Mouse (Mus musculus) MEL (cell line): Measurements from ENCODE around the gene Gm3138. TPM values are rescaled to one million over a fixed set of nuclear protein-coding genes. Genes with fewer than 3 reads are reported as not detected.
"Not testable (repeated sequence)": the region's sequence is repeated elsewhere in the genome, so short reads cannot be mapped to it uniquely, and the experiment has no call there.

Experiments used
- DNase-seq: peaks from one replicate; pipeline ENCODE4 v3.0.0; 2011; ENCODE audit warnings: low read depth, low spot score
- H3K27ac ChIP-seq: 2 replicates; pipeline ENCODE4 v1.5.1; 2012; ENCODE audit warnings: low read depth, mild to moderate bottlenecking, control low read depth, low read length, moderate library complexity; ENCODE audit not compliant: control insufficient read depth
- H3K27me3 ChIP-seq, 2 experiments: fragments of 150-350 bp in 1 of 2; sonication (generic) in 1 of 2; 2 replicates each; pipeline ENCODE4 v1.6.1; 2012; ENCODE audit warnings: low read length in 2 of 2, mild to moderate bottlenecking in 2 of 2, improper control_type of control experiment in 1 of 2, moderate library complexity in 1 of 2; ENCODE audit not compliant: insufficient read depth in 2 of 2, control insufficient read depth in 1 of 2
- H3K36me3 ChIP-seq, 2 experiments: 2 replicates each; pipeline ENCODE4 v1.6.1; 2012 to 2014; ENCODE audit warnings: low read length in 2 of 2, improper control_type of control experiment in 1 of 2, inconsistent platforms in 1 of 2, mild to moderate bottlenecking in 1 of 2; ENCODE audit not compliant: insufficient read depth in 2 of 2, control insufficient read depth in 1 of 2
- H3K4me1 ChIP-seq, 2 experiments: fragments of 150-350 bp in 1 of 2; sonication (generic) in 1 of 2; 2 replicates each; pipeline ENCODE4 v1.6.1; 2012; ENCODE audit warnings: low read length in 2 of 2, improper control_type of control experiment in 1 of 2, mild to moderate bottlenecking in 1 of 2; ENCODE audit not compliant: insufficient read depth in 2 of 2, control insufficient read depth in 1 of 2
- H3K4me3 ChIP-seq, 2 experiments: fragments of 150-350 bp in 1 of 2; sonication (generic) in 1 of 2; 2 replicates each; pipeline ENCODE4 v1.5.1; 2012; ENCODE audit warnings: low read depth in 2 of 2, low read length in 2 of 2, mild to moderate bottlenecking in 2 of 2, moderate library complexity in 2 of 2, control low read depth in 1 of 2, improper control_type of control experiment in 1 of 2; ENCODE audit not compliant: control insufficient read depth in 1 of 2, insufficient read depth in 1 of 2
- H3K79me2 ChIP-seq: 2 replicates; pipeline ENCODE4 v1.6.1; 2012; ENCODE audit warnings: mild to moderate bottlenecking, low read length, moderate library complexity; ENCODE audit not compliant: control insufficient read depth, poor library complexity, insufficient read depth
- H3K9ac ChIP-seq: 2 replicates; pipeline ENCODE4 v1.6.1; 2012; ENCODE audit warnings: low read depth, mild to moderate bottlenecking, control low read depth, low read length, moderate library complexity; ENCODE audit not compliant: control insufficient read depth, poor library complexity, severe bottlenecking
- H3K9me3 ChIP-seq: fragments of 150-350 bp; sonication (generic); replicated peaks from 2 replicates; pipeline ENCODE4 v1.6.1; 2012; ENCODE audit warnings: mild to moderate bottlenecking, low read length, improper control_type of control experiment, moderate library complexity; ENCODE audit not compliant: insufficient read depth
- polyA plus RNA-seq, 2 experiments: library from polyadenylated mRNA; stranded (reverse) in 1 of 2; unstranded in 1 of 2; fragments of >175 nt in 1 of 2; fragments of >200 nt in 1 of 2; gene quantifications; 2 replicates each; pipeline versions ENCODE4 v1.2.1 to v1.2.4; 2012; ENCODE audit warnings: low replicate concordance in 2 of 2, low read depth in 1 of 2; ENCODE audit not compliant: insufficient read length in 2 of 2, insufficient read depth in 1 of 2, missing spikeins in 1 of 2
- total RNA-seq: library from RNA; depleted of rRNA; stranded (reverse); fragments of 300-350 nt; gene quantifications from 2 replicates; pipeline ENCODE4 v1.2.3, GENCODE M21; 2012; rRNA removed

The Gm3138 gene
- total RNA-seq (not detected in 2 replicates), polyA plus RNA-seq (not detected)

DNA sequence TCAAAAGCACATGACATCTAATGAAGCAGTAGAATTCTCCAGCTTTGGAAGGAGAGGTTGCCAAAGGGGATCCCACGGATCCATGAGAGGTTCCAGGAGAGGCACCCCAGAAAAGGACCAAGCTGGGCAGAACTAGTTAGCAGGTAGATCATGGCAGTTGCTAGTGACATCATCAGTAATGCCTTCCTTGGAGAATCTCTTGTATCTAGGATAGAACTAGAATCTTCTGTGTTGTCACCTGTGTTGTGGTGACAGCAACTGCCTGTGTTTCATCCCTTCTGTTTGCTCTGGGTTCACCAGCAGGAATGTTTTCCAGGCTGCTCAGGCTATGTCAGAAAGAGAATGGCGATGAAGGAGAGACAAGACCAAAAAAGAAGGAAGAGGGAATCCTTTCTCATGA lies at the start of gene Gm3138:
Gene Gm3138, plus strand, starts transcription at position 301 of the 400 bp plus-strand sequence.
- H3K4me3 ChIP-seq, H3K79me2 ChIP-seq, H3K4me1 ChIP-seq, H3K9me3 ChIP-seq, H3K9ac ChIP-seq, DNase-seq, H3K27ac ChIP-seq, H3K27me3 ChIP-seq, H3K36me3 ChIP-seq: not testable (repeated sequence)

DNA sequence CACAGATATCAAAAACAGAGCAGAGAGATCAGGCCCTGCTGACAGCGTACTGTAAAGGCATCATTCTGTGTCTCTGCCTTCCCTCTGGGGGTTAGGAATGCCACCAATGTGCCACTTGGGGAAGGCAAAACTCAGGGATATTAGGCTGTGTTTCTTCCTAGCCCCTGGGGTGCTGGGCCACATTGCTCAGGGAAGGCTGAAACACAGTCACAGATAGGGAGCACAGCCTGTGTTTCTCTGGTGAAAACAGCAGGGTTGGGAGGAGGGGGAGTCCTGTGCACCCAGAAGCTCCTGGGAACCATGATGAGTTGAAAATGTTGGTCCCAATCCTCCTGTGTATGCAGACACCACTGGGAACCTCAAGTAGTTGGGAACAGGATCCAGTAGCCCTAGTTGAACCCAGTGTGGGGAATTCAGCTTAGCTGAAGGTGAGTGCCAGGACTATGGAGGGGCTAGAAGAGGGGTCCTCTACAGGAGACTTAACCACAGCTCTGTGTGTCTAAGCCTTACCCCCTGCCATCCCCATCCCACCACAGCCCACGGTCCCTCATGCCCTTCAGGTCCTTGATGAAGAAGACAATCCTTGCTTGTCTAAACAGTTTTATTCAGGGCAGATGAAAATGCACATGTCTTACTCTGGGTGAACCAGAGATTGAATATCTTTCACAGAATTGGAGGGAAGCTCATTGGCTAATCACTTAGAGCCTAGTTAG lies 20.0 kb downstream of the Gm3138 start:
- not testable (repeated sequence) for H3K4me3 ChIP-seq, DNase-seq, H3K79me2 ChIP-seq, H3K27me3 ChIP-seq, H3K9me3 ChIP-seq, H3K9ac ChIP-seq, H3K36me3 ChIP-seq, H3K27ac ChIP-seq, H3K4me1 ChIP-seq

DNA sequence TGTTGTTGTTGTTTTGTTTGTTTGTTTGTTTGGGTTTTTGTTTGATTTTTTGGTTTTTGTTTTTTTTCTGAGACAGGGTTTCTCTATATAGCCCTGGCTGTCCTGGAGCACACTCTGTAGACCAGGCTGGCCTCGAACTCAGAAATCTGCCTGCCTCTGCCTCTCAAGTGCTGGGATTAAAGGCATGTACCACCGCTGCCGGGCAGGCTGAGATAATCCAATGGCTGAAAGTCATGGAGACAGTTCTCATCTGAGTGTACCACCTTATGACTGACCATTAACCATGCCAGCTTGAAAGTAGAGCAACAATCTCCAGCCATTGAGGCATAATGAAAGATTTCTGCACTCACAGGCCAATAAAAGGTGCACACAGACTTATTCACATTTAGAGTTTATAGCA lies 30.4 kb downstream of the Gm3138 start:
- not testable (repeated sequence) for H3K4me1 ChIP-seq, H3K9ac ChIP-seq, H3K36me3 ChIP-seq, DNase-seq, H3K27ac ChIP-seq, H3K4me3 ChIP-seq, H3K9me3 ChIP-seq, H3K27me3 ChIP-seq, H3K79me2 ChIP-seq

Other genes starting within 250 kb of the Gm3138 start
- gene Gm5796, start 225.7 kb upstream of the Gm3138 start, total RNA-seq = not detected in 2 replicates
- gene Gm5796, start 225.7 kb upstream of the Gm3138 start, polyA plus RNA-seq = not detected
- not detected in 2 replicates for gene Gm3115, start 165.5 kb upstream of the Gm3138 start, total RNA-seq
- gene Gm3115, start 165.5 kb upstream of the Gm3138 start, polyA plus RNA-seq = not detected
- gene Gm8108, start 139.1 kb upstream of the Gm3138 start, total RNA-seq = not detected in 2 replicates
- gene Gm8108, start 139.1 kb upstream of the Gm3138 start, polyA plus RNA-seq = not detected
- not detected in 2 replicates for gene Gm3127, start 84.6 kb upstream of the Gm3138 start, total RNA-seq
- gene Gm3127, start 84.6 kb upstream of the Gm3138 start, polyA plus RNA-seq = not detected
- gene Gm2974, start 67.1 kb upstream of the Gm3138 start, total RNA-seq = not detected in 2 replicates
- gene Gm2974, start 67.1 kb upstream of the Gm3138 start, polyA plus RNA-seq = not detected
- gene Gm3149, start 67.7 kb downstream of the Gm3138 start, total RNA-seq = not detected in 2 replicates
- not detected for gene Gm3149, start 67.7 kb downstream of the Gm3138 start, polyA plus RNA-seq
- gene 2610042L04Rik, start 85.1 kb downstream of the Gm3138 start, total RNA-seq = not detected in 2 replicates
- not detected for gene 2610042L04Rik, start 85.1 kb downstream of the Gm3138 start, polyA plus RNA-seq
- gene Gm3159, start 147.9 kb downstream of the Gm3138 start, total RNA-seq = not detected in 2 replicates
- not detected for gene Gm3159, start 147.9 kb downstream of the Gm3138 start, polyA plus RNA-seq
- gene Gm3164, start 165.8 kb downstream of the Gm3138 start, total RNA-seq = not detected in 2 replicates
- not detected for gene Gm3164, start 165.8 kb downstream of the Gm3138 start, polyA plus RNA-seq
- gene Gm3173, start 181.4 kb downstream of the Gm3138 start, total RNA-seq = not detected in 2 replicates
- gene Gm3173, start 181.4 kb downstream of the Gm3138 start, polyA plus RNA-seq = not detected
- gene Gm3182, start 232.1 kb downstream of the Gm3138 start, total RNA-seq = not detected in 2 replicates
- gene Gm3182, start 232.1 kb downstream of the Gm3138 start, polyA plus RNA-seq = not detected